Mouse (Mus musculus) ES-CJ7 (cell line): ENCODE results near the gene Ecm1.
"Not testable (repeated sequence)": the region's sequence is repeated elsewhere in the genome, so short reads cannot be mapped to it uniquely, and the experiment has no call there.

Experiments
- DNase-seq: peaks from one replicate; pipeline ENCODE4 v3.0.0; 2011; ENCODE audit warnings: low read depth, low spot score

Gene Ecm1

DNA sequence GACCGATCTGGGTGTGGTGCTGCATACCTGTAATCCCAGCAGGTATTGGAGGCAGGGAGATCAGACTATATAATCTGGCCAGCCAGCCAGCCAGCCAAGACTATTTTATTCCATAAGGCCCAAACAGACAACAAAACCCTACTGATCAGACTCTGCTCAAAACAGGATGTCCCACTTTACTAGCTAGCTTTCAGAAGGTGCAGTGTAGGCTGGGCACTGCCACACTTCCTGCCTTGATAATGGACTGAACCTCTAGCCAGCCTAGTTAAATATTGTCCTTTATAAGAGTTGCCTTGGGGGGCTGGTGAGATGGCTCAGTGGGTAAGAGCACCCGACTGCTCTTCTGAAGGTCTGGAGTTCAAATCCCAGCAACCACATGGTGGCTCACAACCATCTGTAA is 48.8 kb downstream of the Ecm1 start:
- not testable (repeated sequence) for DNase-seq

- DNase-seq = no peak
Observed at GRCm38 (mm10) chr3:95689940-95690339, 49.4 kb downstream of the Ecm1 start.

DNA sequence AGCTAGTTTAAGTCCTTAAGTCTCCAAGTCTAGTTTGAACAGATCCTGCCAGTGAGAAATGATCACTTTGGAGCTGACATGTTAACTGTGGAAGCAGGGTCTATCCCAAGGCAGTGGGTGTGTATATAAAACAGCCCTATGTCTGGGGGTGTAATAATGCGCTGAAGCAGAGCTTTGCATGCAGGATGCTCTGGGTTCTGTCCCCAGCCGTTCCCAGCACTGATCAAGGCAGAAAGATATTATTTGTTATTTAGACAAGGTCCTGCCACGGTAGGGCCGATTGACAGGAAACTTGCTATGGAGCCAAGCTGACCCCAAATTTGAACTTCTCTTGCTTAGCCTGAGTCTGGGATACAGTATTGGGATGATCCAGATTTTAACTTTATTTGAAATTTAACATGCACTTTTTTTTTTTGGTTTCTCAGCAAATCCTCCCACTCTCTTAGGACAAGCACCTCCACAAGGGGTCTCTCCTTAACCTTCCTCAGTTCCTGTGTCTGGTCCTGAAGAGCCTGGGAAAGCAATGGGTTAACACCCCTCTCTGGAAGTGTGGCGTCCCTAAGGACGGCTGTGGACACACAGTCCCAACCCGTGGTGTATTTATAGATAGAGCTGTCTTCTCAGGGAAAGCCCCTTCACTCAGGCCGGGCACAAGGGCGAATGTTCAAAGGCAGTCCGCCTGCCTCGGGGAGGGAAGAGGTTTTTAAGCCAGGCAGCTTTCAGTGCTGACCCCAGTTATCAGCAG is 50.0 kb downstream of the Ecm1 start:
- peak; percentile 56 for DNase-seq

DNA sequence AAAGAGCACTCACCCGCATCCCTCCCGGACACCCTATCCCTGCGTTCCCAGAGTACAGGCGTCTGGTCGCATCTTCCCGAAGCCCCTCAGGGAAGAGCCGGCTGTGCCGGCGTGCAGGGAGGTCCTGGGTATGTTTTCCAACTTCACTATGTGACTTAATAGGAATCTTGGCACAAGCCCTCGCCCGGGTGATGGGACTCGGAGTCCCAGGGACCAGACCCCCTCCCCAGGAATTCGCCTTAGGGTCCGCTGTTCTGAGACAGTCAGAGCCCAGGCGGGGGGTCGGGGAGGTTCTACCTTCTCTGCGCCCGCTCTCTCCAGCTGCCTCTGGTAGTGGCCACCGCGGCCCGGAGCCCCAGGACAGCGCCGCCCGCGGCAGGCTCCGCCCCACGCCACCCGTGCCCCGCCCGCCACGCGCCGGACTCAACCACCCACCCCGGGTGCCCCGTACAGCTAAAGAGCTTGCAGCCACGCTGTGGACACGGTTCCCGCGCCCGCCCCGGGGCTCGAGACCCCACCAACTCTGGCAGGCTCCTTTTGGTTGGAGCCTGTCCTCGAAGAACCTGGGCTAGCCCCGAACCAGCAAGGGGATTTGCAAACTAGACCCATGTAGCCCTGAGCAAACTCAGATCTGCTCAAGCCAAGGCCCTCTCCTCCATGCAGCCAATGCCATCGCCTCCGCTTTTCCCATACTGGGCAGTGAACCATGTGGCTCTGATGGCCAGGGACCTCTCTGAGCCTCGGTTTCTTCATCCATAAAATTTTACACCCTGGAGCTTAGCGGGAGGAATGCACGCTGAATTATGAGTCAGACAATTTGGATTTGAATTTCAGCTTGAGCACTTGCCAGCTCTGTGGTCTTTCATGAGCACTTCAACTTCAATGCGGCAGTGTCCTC is 51.6 kb downstream of the Ecm1 start, which contains the start of gene Adamtsl4:
Gene Adamtsl4, minus strand, starts transcription at position 394 of the 898 bp plus-strand sequence.
- peak; percentile 55 for DNase-seq

DNA sequence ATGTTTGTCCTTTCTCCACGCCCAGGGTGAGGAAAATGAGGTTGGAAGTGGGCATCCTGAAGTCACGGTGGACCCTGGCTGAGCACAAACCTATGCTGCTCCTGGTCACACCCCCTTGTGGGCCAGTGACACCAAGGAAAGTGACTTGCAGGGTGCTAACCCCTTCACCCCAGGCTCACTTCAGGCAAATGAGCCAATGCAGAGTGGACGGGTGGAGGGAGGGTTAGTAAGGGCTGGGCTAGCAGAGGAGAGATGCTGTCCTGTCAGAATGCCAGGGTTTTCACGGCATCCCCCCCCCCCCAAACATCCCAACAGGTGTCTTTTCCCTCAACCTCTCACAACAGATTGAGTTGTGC is 52.2 kb downstream of the Ecm1 start:
- no peak for DNase-seq

DNA sequence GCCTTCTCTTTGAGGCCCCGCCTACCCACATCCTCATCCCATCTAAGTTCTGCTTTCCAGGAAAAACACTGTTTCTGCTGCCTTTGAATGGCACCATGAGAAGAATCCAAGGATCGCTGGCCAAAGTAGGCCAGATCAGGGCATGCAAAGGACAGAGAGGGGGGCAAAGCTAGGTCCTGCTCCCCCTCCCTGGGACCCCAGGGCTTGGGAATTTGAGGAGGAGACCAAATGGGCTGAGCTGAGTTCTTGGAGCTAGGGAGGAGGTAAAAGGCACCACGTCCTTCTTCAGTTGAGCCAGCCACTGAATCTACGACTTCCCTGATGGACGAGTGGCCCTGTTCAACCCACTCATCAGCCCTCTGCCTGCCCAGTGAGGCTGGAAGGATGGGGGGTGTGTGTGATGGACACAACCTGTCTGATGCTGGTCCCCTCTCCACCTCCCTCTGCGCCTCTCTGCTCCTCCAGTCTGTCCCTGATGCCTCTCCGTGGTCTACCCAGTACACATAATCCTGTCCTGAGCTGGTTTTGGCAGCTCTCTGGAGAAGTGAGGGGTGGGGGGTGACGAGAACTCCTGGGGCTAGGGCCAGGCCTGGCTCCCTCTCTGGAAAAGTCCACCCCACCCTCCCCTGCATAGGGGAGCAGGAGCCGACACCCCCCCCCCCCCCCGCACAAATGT is 52.7 kb downstream of the Ecm1 start:
- DNase-seq = no peak

- DNase-seq = no peak
Observed at GRCm38 (mm10) chr3:95685701-95686100, 53.7 kb downstream of the Ecm1 start.

GRCm38 (mm10) chr3:95685301-95685700 is 54.1 kb downstream of the Ecm1 start:
- DNase-seq = no peak

- DNase-seq = no peak
Observed at GRCm38 (mm10) chr3:95684846-95685245, 54.5 kb downstream of the Ecm1 start.
